Mouse (Mus musculus): ENCODE results near the gene Nt5c3b. TPM values are rescaled to one million over a fixed set of nuclear protein-coding genes. Genes with fewer than 3 reads are reported as not detected.
A peak's percentile ranks its signal among the peaks of the same experiment; 100 is the strongest.

The Nt5c3b gene
- total RNA-seq, 2 experiments from 2014 or later: 53.8 to 58.2 TPM

DNA sequence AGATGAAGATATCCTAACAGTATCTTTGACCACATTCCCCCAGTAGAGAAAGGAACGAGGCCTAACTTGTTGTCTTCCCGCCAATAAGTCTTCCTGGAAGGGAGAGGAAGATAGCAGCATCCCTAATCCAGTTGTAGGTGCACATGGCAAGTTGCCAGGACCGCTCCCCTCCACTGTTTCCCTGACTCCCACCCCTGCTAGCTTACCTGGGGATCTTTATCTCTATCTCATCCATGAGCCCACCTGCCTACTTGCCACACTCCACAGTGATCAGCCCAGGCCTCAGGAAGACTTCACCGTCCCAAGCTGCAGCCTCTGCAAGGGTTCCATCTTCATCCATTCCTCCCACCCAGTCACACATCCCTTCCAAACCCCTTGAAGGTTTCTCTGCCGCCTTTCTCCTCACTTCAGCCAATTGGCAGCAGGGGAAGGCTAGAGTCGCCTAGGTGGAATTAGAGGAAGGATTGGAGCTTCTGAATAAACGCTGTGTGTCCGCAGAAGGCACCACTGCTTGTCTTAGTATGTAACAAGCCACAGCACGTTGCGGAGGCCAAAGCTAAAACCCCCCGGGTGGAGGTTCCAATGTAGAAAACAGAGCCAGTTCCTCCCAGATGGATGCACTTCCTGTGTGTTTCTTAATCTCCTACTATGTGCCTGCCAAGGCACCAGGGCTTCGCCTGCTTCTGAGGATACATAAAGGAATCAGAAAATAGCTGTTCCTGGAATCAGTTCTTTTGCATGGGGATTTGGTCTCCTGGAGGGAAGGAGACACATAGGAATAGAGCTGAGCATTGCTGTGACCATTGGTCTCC lies 41.7 kb downstream of the Nt5c3b start:
- no peak for DNase-seq

DNA sequence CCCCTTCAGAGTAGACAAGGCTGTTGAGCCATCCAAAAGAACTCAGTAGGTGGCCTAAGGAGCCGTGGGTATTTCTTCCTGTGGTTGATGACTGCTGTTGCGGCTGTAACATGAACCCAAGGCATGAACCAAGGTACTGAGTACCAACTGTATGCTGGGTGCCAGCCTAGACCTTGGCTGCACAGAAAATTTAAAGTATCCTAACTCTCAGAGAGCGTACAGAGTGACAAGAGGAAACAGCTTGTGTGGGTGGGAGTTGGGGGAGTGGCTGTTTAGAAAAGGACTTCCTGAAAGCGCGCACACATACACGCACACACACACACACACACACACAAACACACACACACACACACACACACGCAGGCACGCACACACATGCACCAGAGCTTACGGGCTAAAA lies 42.3 kb downstream of the Nt5c3b start:
- DNase-seq: no peak

DNA sequence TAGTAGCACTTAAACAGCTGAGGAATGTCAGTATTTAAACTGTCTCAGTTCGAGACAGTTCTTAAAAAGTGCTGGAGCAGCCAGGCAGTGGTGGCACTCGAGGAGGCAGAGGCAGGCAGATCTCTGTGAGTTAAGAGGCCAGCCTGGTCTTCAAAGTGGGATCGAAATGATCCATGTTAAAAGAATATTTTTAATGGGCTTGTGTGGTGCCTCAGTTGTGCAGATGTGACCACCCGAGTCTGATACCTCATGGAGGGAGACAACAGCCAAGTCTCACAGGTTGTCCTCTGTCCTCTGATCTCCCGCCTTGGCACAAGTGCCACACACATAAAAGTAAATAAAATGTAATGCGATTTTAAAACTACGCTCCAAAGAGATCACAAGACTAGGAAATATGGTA lies 43.1 kb downstream of the Nt5c3b start:
- DNase-seq: no peak

DNA sequence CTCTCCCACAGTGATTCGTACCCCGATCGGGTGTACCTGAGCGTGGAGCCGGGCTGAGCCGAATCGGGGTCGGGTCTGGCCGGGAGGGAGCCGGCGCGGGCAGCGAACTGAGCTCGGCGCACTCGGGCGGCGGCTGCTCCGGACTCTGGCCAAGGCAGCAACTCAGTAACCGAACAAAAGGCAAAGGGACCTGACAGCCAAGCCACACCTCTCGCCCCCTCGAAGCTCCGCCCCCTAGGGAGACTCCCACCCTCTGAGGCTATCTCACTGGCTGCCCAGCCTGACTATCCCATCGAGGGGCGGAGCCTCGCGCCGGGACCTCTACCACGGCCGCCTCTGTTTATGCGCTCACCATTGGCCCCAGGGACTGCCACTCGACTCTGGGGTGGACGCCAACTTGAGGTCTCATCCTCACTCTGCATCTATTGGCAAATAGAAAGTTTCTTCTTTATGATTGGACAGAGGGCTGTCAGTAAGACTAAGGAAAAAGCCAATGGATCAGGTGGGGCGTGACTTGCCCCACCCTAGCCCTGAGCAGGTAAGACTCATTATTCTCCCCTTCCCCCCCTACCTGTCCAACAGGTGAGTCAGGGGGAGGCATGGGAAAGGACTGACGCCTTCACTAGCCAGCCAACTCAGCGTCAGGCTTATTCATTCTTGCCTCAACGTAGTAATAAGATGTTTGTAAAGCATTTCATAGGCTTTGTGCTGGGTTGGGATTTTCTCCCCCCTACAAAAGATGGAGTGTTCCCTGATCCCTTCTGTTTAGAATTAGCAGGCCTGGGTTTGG lies 43.8 kb downstream of the Nt5c3b start, which contains the start of gene Jup:
Gene Jup, minus strand, starts transcription at position 164 of the 790 bp plus-strand sequence.
- DNase-seq: peak; percentile 100

DNA sequence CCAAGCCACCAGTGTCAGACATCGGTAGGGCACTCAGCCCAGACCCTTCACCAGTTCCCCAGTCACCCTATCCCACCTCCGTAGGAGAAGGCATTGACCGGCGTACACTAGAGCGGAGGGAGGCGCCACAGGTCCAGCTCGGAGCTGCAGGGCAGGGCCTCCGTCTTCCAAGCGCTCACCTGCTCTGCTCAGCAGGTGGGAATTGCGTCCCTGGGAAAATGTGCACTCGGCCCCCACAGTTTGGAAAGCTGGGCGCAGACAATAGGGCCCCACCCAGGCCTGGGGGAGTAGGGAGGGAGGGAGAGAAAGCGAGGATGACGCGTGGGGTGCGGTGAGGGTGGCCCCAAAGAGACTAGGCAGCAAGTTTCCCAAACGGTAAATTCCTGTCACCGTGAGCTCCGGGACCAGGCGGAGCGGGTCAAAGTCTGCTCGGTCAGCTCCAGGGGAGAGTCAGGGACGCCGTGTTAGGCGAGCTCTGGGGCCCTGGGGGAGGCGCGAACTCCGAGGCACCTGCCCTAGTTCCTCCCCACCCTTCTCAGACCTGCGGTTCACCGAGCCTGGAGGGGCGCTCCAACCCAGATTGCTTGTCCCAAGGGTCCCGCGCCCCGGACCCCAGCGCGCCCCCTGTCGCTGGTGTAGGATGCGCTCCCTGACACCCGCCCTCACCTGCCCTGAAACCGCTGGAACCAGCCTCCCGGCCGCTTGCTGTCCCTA lies 44.6 kb downstream of the Nt5c3b start:
- DNase-seq: peak in 1 of 2 experiments; percentile 33

DNA sequence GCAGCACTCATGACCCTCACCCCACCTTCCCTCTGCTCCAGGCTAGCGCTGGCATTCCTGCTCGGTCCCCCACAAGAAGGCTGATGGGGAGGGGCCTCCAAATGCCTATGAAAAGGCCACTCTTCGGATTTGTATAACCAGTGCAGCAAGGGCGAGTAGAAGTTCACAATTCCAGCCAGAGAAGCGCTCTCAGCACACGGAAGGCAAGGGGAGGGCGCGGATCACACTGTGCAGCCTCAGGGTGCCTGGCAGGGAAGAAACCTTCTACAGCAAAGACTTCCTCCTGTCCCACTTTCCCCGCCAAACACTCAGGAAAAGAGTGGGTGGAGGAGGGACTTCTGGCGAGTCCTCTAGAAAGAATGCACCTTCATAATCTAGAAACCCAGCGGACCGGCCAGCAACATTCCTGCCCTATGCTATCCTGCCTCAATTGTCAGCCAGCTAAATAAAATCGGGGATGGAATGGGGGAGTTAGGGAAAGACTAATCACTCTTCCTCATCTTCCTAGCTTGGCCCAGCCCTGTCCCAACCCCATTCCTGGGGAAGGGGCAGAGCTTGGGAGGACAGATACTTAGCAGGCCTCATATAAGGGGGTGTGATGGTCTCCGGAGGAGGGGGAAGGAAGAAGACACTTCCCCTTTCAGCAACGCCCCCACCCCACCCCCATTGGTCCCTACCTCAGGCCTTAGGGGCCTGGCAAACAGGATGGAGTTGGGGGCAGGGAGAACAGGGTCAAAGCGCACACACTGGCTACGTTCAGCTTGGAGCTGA lies 45.6 kb downstream of the Nt5c3b start:
- peak; percentile 37 to 57 for DNase-seq

- DNase-seq: peak; percentile 85 to 86
Measured at GRCm38 (mm10) chr11:100395200-100395599, 46.4 kb downstream of the Nt5c3b start.

GRCm38 (mm10) chr11:100394353-100395074 lies 47.1 kb downstream of the Nt5c3b start:
- DNase-seq: no peak

GRCm38 (mm10) chr11:100393733-100394132 lies 47.9 kb downstream of the Nt5c3b start:
- DNase-seq: no peak

GRCm38 (mm10) chr11:100392958-100393357 lies 48.6 kb downstream of the Nt5c3b start:
- DNase-seq: no peak

GRCm38 (mm10) chr11:100391884-100392345 lies 49.7 kb downstream of the Nt5c3b start:
- no peak for DNase-seq

GRCm38 (mm10) chr11:100391081-100391883 lies 50.3 kb downstream of the Nt5c3b start:
- peak; percentile 58 to 76 for DNase-seq

DNA sequence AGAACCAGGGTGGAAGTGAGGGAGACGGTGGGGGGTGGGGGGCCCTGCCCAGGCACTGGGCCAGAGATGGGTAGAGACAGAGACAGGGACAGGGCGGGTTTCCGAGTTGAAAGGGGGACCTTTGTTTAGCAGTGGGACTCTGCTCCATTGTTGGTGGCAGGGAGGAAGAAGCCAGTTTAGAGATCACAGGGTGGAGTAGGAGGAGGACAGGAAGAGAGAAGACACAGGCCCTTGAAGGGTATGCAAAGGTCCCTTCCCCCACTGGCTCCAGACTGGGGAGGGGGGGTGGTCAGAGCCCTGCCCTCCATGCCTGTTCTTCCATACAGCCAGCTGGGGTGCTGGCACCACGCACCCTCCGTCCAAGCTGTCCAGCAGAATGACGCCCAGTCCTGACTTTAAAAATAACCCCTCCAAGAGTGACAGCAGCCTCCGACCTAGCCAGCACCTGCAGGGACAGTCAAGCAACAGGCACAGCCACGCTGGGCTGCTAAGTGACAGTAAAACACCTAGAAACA lies 51.6 kb downstream of the Nt5c3b start:
- peak; percentile 49 to 69 for DNase-seq

GRCm38 (mm10) chr11:100388588-100388987 lies 53.0 kb downstream of the Nt5c3b start:
- peak; percentile 73 to 74 for DNase-seq

- DNase-seq: peak; percentile 41 to 59
Measured at GRCm38 (mm10) chr11:100387589-100388375, 53.8 kb downstream of the Nt5c3b start.

DNA sequence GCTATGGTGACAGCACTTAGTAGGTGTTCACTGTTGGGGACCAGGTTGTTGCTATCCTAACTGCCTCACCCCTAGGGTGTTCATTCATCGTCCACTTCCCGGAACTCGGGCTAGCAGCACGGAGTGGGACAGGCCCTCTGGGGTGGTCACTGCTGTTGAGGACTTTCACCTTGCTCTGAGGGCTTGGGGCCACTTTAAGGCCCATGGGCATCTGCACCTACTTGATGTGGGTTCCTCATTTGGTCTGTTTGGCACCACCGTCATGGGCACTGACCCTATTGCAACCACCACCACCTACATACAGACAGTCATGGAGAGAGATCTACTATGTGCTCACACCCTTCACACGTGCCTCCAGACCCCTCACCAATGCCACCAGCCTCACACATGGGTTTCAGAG lies 54.5 kb downstream of the Nt5c3b start:
- DNase-seq: no peak

- no peak for DNase-seq
Measured at GRCm38 (mm10) chr11:100386586-100386985, 55.0 kb downstream of the Nt5c3b start.

GRCm38 (mm10) chr11:100385016-100385415 lies 56.6 kb downstream of the Nt5c3b start:
- no peak for DNase-seq

DNA sequence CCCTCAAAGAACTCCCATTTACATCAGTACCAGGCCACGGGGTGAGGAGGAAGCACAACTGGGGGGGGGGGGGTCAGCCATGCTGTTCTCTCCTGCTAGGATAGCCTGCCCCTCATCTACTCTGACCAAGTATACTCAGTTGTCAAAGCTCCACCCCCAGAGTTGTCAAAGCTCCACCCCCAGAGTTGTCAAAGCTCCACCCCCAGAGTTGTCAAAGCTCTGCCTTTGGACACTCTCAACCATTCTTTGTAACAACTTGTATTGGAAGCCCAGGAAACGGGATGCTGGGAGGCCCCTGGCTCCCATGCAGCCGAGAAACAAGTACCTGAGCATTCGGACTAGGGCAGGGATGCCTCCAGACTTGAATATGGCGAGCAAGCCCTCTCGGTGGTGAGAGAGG lies 58.9 kb downstream of the Nt5c3b start:
- DNase-seq: no peak
